ENCODE assay signal across 10 mouse cellular contexts in the genomic region with DNA sequence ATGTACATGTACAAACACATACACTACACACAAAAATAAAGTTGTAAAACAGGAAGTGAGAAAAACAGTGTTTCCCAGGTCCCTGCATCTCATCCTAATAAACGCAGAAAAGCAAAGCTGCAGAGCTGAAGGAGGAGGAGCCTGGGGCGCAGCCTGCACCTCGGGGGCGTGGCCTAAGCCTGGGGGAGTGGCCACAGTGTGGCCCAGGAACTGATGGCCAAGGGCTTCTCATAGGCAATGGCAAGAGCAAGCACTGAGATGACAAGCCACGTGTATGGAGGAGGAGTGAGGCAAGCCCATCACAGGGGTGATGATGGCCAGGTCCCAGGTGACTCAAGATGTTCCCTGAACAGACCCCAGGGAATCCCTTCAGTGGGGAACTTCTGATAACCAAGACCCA. TPM values are rescaled to one million over a fixed set of nuclear protein-coding genes. Genes with fewer than 3 reads are reported as not detected.
A peak's percentile ranks its signal among the peaks of the same experiment; 100 is the strongest.
DNase-seq lines count a peak whose midpoint lies in the region; ATAC-seq and TF ChIP-seq lines count a peak whose summit lies in the region.
"Had no signal": no experiment of that assay in that cellular context is flagged by ENCODE, and none has a peak within 500 bp of the region (broad histone marks: within the 10 kb centered on the region; RNA-seq: fewer than 3 reads in every experiment).

No protein-coding gene starts in this region.

- no peak for TF ChIP-seq CTCF in gastrocnemius, adult 2 months (IDR thresholded peaks at IDR 0.05)

- peak; percentile 2 for DNase-seq in gastrocnemius, adult 18-20 months (ENCODE audit: low spot score)
- DNase-seq in gastrocnemius, adult 2 months = no peak
- peak; percentile 25 to 35 for DNase-seq in lung, postnatal 4 days
- DNase-seq in lung, postnatal 25 days (ENCODE audit: low spot score) = no peak
- DNase-seq in c-Kit-positive CD71-positive TER-119-negative erythroid progenitor cells, embryonic 14.5 days (ENCODE audit: low read depth) = peak; percentile 19
- no peak for DNase-seq in left cerebral cortex, postnatal 4 days
- DNase-seq in right cerebral cortex, postnatal 4 days = no peak

- no peak overlapping the region for H3K4me3 ChIP-seq in gastrocnemius, adult 2 months
- H3K4me3 ChIP-seq: limb, embryonic 13.5 days; neural tube, embryonic 12.5 days had no signal

- intact Hi-C loops in gastrocnemius, adult 2 months (cut with DNase I) = loop anchor here (5.0 kb wide), 1 partner anchor 640 kb away; no protein-coding TSS in a partner anchor
- intact Hi-C loops in left cerebral cortex, postnatal 4 days (cut with DNase I) = loop anchor here (5.0 kb wide), 1 partner anchor 655 kb away; no protein-coding TSS in a partner anchor

- ATAC-seq in monocyte, adult 5-6 weeks (replicated peaks; ENCODE audit: insufficient number of reproducible peaks, low FRiP score, low TSS enrichment, poor library complexity, severe bottlenecking) = 0 out of 2 replicates have a peak, but pooled peaks have one; percentile 44

- H3K27ac ChIP-seq in gastrocnemius, adult 2 months = no peak overlapping the region
- H3K27ac ChIP-seq: limb, embryonic 13.5 days; neural tube, embryonic 12.5 days had no signal

RNA-seq across cellular contexts. Expression of a gene that starts 35.2 kb away (rescaled TPM):
- under 1 TPM; 0.07 TPM for total RNA-seq in gastrocnemius, adult 18-20 months (2021)
- under 1 TPM; 0.11 to 0.36 TPM for total RNA-seq in gastrocnemius, adult 2 months (2021)
- total RNA-seq in monocyte, adult 5-6 weeks (2017) = 1.1 to 7.0 TPM (median 3.2 TPM) in 3 replicates
- 1 to 10 TPM; 7.9 to 8.0 TPM for total RNA-seq in left cerebral cortex, postnatal 4 days (2021)

RNA-seq across cellular contexts. Expression of a gene that starts 55.5 kb away (rescaled TPM):
- total RNA-seq in gastrocnemius, adult 18-20 months (2021) = 100 to 1,000 TPM; 172 to 191 TPM
- 100 to 1,000 TPM; 156 to 204 TPM for total RNA-seq in gastrocnemius, adult 2 months (2021)
- total RNA-seq in monocyte, adult 5-6 weeks (2017) = 26.0 to 55.3 TPM (median 29.2 TPM) in 3 replicates
- 100 to 1,000 TPM; 208 to 215 TPM for total RNA-seq in left cerebral cortex, postnatal 4 days (2021)

Comparison
In these comparisons a context has a peak if more than half of its experiments do, and no peak if none do; other contexts are left out.
1. DNase-seq: peak in gastrocnemius, adult 18-20 months (single experiment), lung, postnatal 4 days (2 of 2) and c-Kit-positive CD71-positive TER-119-negative erythroid progenitor cells, embryonic 14.5 days (single experiment); none in gastrocnemius, adult 2 months (single experiment), lung, postnatal 25 days (single experiment), left cerebral cortex, postnatal 4 days (single experiment) and right cerebral cortex, postnatal 4 days (single experiment).